Mouse (Mus musculus) heart, postnatal 0 days (tissue): ENCODE results near the gene Aif1. TPM values are rescaled to one million over a fixed set of nuclear protein-coding genes. Genes with fewer than 3 reads are reported as not detected.

Experiments used
- ATAC-seq: fragments of 200-750 bp; cut with Nextera tagmentation; 2 replicates; pipeline ENCODE4 v1.8.0; 2017; ENCODE audit warnings: low read depth, moderate number of reproducible peaks, moderate library complexity; ENCODE audit not compliant: insufficient read depth
- DNase-seq: peaks from one replicate; pipeline ENCODE4 v3.0.0-alpha.2; 2016; ENCODE audit warnings: low spot score
- H3K27ac ChIP-seq: fragments of 300-500 bp; sonication (generic); 2 replicates; pipeline ENCODE4 v1.5.1; 2014; ENCODE audit warnings: low read depth, mild to moderate bottlenecking
- H3K27me3 ChIP-seq: fragments of 300-500 bp; sonication (generic); 2 replicates; pipeline ENCODE4 v1.6.1; 2014; ENCODE audit warnings: low read length, mixed read lengths; ENCODE audit not compliant: control insufficient read depth, insufficient read depth
- H3K36me3 ChIP-seq: fragments of 300-500 bp; sonication (generic); replicated peaks from 2 replicates; pipeline ENCODE4 v1.6.1; 2014; ENCODE audit warnings: low read length, mixed read lengths; ENCODE audit not compliant: control insufficient read depth, insufficient read depth
- H3K4me1 ChIP-seq: fragments of 300-500 bp; sonication (generic); 2 replicates; pipeline ENCODE4 v1.6.1; 2014; ENCODE audit warnings: antibody characterized with exemption; ENCODE audit not compliant: control insufficient read depth, insufficient read depth
- H3K4me2 ChIP-seq: fragments of 300-500 bp; sonication (generic); 2 replicates; pipeline ENCODE4 v1.6.1; 2014; ENCODE audit warnings: low read depth, mild to moderate bottlenecking, low read length, moderate library complexity
- H3K4me3 ChIP-seq: fragments of 300-500 bp; sonication (generic); 2 replicates; pipeline ENCODE4 v1.5.1; 2014; ENCODE audit warnings: low read depth, low read length
- H3K9ac ChIP-seq: fragments of 300-500 bp; sonication (generic); replicated peaks from 2 replicates; pipeline ENCODE4 v1.6.1; 2014; ENCODE audit warnings: low read depth, low read length, mixed read lengths
- H3K9me3 ChIP-seq: fragments of 300-500 bp; sonication (generic); replicated peaks from 2 replicates; pipeline ENCODE4 v1.6.1; 2016; ENCODE audit warnings: low read length; ENCODE audit not compliant: control insufficient read depth
- CTCF ChIP-seq: IDR thresholded peaks from 2 replicates; pipeline ENCODE4 v1.5.1; 2016; ENCODE audit warnings: antibody characterized with exemption, control low read depth, low read depth
- EP300 ChIP-seq: IDR thresholded peaks from 2 replicates; pipeline ENCODE4 v1.6.1; 2016; ENCODE audit warnings: antibody characterized with exemption, low read depth
- WGBS: fragments of 180-500 bp; shearing (Covaris S2); extraction: QIAGEN DNeasy Blood & Tissue Kit; methylation state at CpG from one replicate; pipeline ENCODE4 v1.1.7; 2014; 5-methylcytosine and 5-hydroxymethylcytosine counted together
- polyA plus RNA-seq: library from polyadenylated mRNA; unstranded; fragments of >200 nt; fragmentation: Nextera tagmentation; extraction: Ambion mirVana; gene quantifications from 2 replicates; pipeline ENCODE4 v1.2.1, GENCODE M21; 2015
- total RNA-seq: library from RNA; depleted of rRNA; stranded (reverse); fragments of >200 nt; gene quantifications from 2 replicates; pipeline ENCODE4 v1.2.3, GENCODE M21; 2014; ENCODE audit warnings: low replicate concordance; rRNA removed

Gene Aif1
- 1.8 TPM in 1 of 2 replicates, not detected in the other for total RNA-seq
- polyA plus RNA-seq = 6.5 and 7.5 TPM in 2 replicates

DNA sequence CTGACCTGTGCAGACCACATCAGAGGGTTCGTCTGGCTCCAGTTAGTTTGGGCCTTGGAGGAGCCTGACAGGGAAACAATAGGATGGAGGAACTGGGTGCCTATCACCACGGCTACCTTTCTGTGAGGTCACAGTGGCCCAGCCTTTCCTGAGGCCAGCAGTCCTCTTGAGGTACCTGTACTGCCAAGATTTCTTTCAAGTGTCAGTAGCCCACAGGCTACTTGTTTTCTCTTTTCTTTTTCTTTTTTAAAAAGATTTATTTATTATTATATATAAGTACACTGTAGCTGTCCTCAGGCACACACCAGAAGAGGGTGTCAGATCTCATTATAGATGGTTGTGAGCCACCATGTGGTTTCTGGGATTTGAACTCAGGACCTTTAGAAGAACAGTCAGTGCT is at the start of gene Aif1:
Gene Aif1, minus strand, starts transcription at position 101 of the 400 bp plus-strand sequence.
- H3K4me1 ChIP-seq = no peaks in the 10 kb centered on the region
- H3K36me3 ChIP-seq = no peaks in the 10 kb centered on the region
- H3K9ac ChIP-seq = no peak within 1 kb of the TSS
- H3K27ac ChIP-seq = no peak within 1 kb of the TSS
- TF ChIP-seq EP300 = no peak
- no peak for TF ChIP-seq CTCF
- H3K9me3 ChIP-seq = no peaks in the 10 kb centered on the region
- no peak within 1 kb of the TSS for H3K4me2 ChIP-seq
- H3K27me3 ChIP-seq = no peaks in the 10 kb centered on the region
- no peak for ATAC-seq
- H3K4me3 ChIP-seq = no peak within 1 kb of the TSS
- no peak for DNase-seq
- WGBS = 70% methylated on average over 2 of the region's 2 CpGs

DNA sequence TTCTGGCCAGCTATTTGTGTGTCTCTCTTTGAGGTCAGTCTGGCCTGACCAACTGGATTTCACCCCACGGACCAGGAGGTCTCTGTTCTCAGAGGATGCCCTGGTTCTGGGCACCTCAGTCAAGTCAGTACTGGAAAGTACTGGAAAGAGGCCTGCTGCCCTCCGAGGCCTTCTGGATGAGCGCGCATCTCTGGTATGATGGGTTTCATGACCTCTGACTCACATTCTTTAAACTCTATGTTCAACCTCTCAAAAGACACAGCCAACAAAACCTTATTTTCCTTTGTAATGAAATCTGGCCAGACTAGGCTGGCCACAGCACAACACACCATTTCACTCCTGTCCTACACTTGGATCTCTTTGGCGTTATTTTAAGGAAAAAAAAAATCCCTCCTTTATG is 49.6 kb upstream of the Aif1 start:
- H3K36me3 ChIP-seq = peaks cover 44% of the 10 kb centered on the region
- WGBS = 96% methylated on average over 5 of the region's 5 CpGs
- no peak for ATAC-seq

GRCm38 (mm10) chr17:35224641-35225040 is 48.8 kb upstream of the Aif1 start:
- 90% methylated on average over 4 of the region's 4 CpGs for WGBS
- Histone ChIP-seq H3K4me2 (no peak overlapping the region), H3K27ac (no peak overlapping the region), H3K27me3 (no peaks in the 10 kb centered on the region), H3K4me1 (no peaks in the 10 kb centered on the region), H3K36me3 (peaks cover 44% of the 10 kb centered on the region), H3K9me3 (no peaks in the 10 kb centered on the region), H3K4me3 (no peak overlapping the region), H3K9ac (no peak overlapping the region)
- TF ChIP-seq CTCF (no peak), EP300 (no peak)
- no peak for ATAC-seq
- DNase-seq = no peak

More for the DNA sequence above, 49.6 kb upstream of the Aif1 start:
- no peak for TF ChIP-seq CTCF
- no peak for TF ChIP-seq EP300
- no peak for DNase-seq
- no peaks in the 10 kb centered on the region for H3K4me1 ChIP-seq
- no peak overlapping the region for H3K4me3 ChIP-seq
- H3K27me3 ChIP-seq = no peaks in the 10 kb centered on the region
- no peak overlapping the region for H3K27ac ChIP-seq
- no peak overlapping the region for H3K4me2 ChIP-seq
- no peaks in the 10 kb centered on the region for H3K9me3 ChIP-seq
- H3K9ac ChIP-seq = no peak overlapping the region

- H3K4me1 ChIP-seq = peaks cover 9% of the 10 kb centered on the region; the same call in 1 of the 2 replicates
- WGBS = 63% methylated on average over 6 of the region's 6 CpGs
- peak overlapping the region; percentile 63 for H3K27ac ChIP-seq
- no peak overlapping the region for H3K9ac ChIP-seq
- no peaks in the 10 kb centered on the region for H3K27me3 ChIP-seq
- no peak for DNase-seq
- H3K4me2 ChIP-seq = no peak overlapping the region
- ATAC-seq = no peak
- H3K4me3 ChIP-seq = no peak overlapping the region
- peaks cover 25% of the 10 kb centered on the region; the same call in 1 of the 2 replicates for H3K36me3 ChIP-seq
- TF ChIP-seq CTCF (no peak), EP300 (no peak)
- no peaks in the 10 kb centered on the region for H3K9me3 ChIP-seq
Measured at GRCm38 (mm10) chr17:35222299-35222698, 46.4 kb upstream of the Aif1 start.

GRCm38 (mm10) chr17:35220156-35220952 is 44.5 kb upstream of the Aif1 start, which contains the start of gene Gm16181:
TSS of gene Gm16181 (plus strand) at chr17:35220834.
- DNase-seq (no peak), ATAC-seq (no peak; the same call in 1 of the 2 replicates)
- TF ChIP-seq EP300 = no peak
- TF ChIP-seq CTCF = no peak
- 0 out of 2 replicates have a peak within 1 kb of the TSS, but pooled peaks have one; percentile 13 for H3K4me2 ChIP-seq
- H3K27me3 ChIP-seq = no peaks in the 10 kb centered on the region
- WGBS = 55% methylated on average over 27 of the region's 28 CpGs
- H3K4me1 ChIP-seq = peaks cover 9% of the 10 kb centered on the region; the same call in 1 of the 2 replicates
- 0 out of 2 replicates have a peak, but pooled peaks cover 15% of the 10 kb centered on the region for H3K36me3 ChIP-seq
- H3K9me3 ChIP-seq = no peaks in the 10 kb centered on the region
- H3K9ac ChIP-seq = 0 out of 2 replicates have a peak within 1 kb of the TSS, but pooled peaks have one; percentile 8
- no peak within 1 kb of the TSS for H3K4me3 ChIP-seq
- peak within 1 kb of the TSS; percentile 84 for H3K27ac ChIP-seq
